In genomic region chr3:53372887-53373286, GRCm38 (mm10) we compare ENCODE assay signal across 11 mouse cellular contexts.
DNase-seq lines count a peak whose midpoint lies in the region; ATAC-seq lines count a peak whose summit lies in the region.
"Had no signal": no experiment of that assay in that cellular context is flagged by ENCODE, and none has a peak within 500 bp of the region (broad histone marks: within the 10 kb centered on the region; RNA-seq: fewer than 3 reads in every experiment).

No protein-coding gene starts in this region.

- peak; percentile 66; the same call in 1 of the 2 replicates for ATAC-seq in forebrain, embryonic 13.5 days
- no peak; the same call in 1 of the 2 replicates for ATAC-seq in midbrain, embryonic 14.5 days (ENCODE audit: low FRiP score, low TSS enrichment)
- ATAC-seq in midbrain, embryonic 16.5 days = no peak
- ATAC-seq in inflammation-experienced regulatory T-cells, adult 6 months = no peak
- ATAC-seq: intestine, postnatal 0 days had no signal

- WGBS in forebrain, embryonic 13.5 days = 18% methylated on average over 7 of the region's 7 CpGs
- WGBS in forebrain, embryonic 10.5 days = 83% methylated on average over 7 of the region's 7 CpGs
- 44% methylated on average over 7 of the region's 7 CpGs for WGBS in midbrain, embryonic 14.5 days
- 33% methylated on average over 7 of the region's 7 CpGs for whole genome bisulfite sequencing in midbrain, embryonic 16.5 days

- peaks cover 6% of the 10 kb centered on the region for H3K9me3 ChIP-seq in forebrain, embryonic 13.5 days (replicated peaks)
- peaks cover 13% of the 10 kb centered on the region for H3K9me3 ChIP-seq in forebrain, embryonic 10.5 days
- H3K9me3 ChIP-seq in midbrain, embryonic 14.5 days (ENCODE audit: control insufficient read depth, low read length) = 0 out of 2 replicates have a peak, but pooled peaks cover 4% of the 10 kb centered on the region
- H3K9me3 ChIP-seq in midbrain, embryonic 16.5 days (replicated peaks; ENCODE audit: control insufficient read depth, low read length, poor library complexity, severe bottlenecking) = peaks cover 8% of the 10 kb centered on the region

- no peak overlapping the region for H3K9ac ChIP-seq in forebrain, embryonic 13.5 days
- no peak overlapping the region for H3K9ac ChIP-seq in midbrain, embryonic 14.5 days (replicated peaks; ENCODE audit: low read length)
- no peak overlapping the region for H3K9ac ChIP-seq in midbrain, embryonic 16.5 days (ENCODE audit: low read depth, low read length)
- H3K9ac ChIP-seq: limb, embryonic 12.5 days had no signal

- no peak for DNase-seq in forebrain, embryonic 10.5 days (ENCODE audit: extremely low spot score, low spot score)
- DNase-seq in midbrain, embryonic 14.5 days = peak; percentile 64
- peak; percentile 21 for DNase-seq in kidney, adult 11 months
- peak; percentile 32 for DNase-seq in retina, embryonic 14.5 days (ENCODE audit: low spot score)
- no peak for DNase-seq in adrenal gland, adult (ENCODE audit: inconsistent age in 2 of 2, low spot score in 1 of 2)
- DNase-seq: thymus, postnatal 25 days had no signal

- H3K27ac ChIP-seq in forebrain, embryonic 13.5 days = no peak overlapping the region
- no peak overlapping the region for H3K27ac ChIP-seq in forebrain, embryonic 10.5 days
- H3K27ac ChIP-seq in midbrain, embryonic 14.5 days (replicated peaks; ENCODE audit: low read depth, low read length) = no peak overlapping the region
- H3K27ac ChIP-seq in midbrain, embryonic 16.5 days (ENCODE audit: low read length) = no peak overlapping the region
- H3K27ac ChIP-seq: limb, embryonic 12.5 days had no signal

- no peaks in the 10 kb centered on the region for H3K27me3 ChIP-seq in forebrain, embryonic 13.5 days
- H3K27me3 ChIP-seq in forebrain, embryonic 10.5 days (ENCODE audit: poor library complexity, severe bottlenecking) = no peaks in the 10 kb centered on the region
- H3K27me3 ChIP-seq in midbrain, embryonic 14.5 days (ENCODE audit: control insufficient read depth, insufficient read depth, low read length) = no peaks in the 10 kb centered on the region
- no peaks in the 10 kb centered on the region for H3K27me3 ChIP-seq in midbrain, embryonic 16.5 days (ENCODE audit: control insufficient read depth, insufficient read depth, low read depth, low read length)
- H3K27me3 ChIP-seq: limb, embryonic 12.5 days had no signal

- H3K36me3 ChIP-seq in forebrain, embryonic 13.5 days (ENCODE audit: poor library complexity, severe bottlenecking) = no peaks in the 10 kb centered on the region
- no peaks in the 10 kb centered on the region for H3K36me3 ChIP-seq in forebrain, embryonic 10.5 days (replicated peaks)
- no peaks in the 10 kb centered on the region for H3K36me3 ChIP-seq in midbrain, embryonic 14.5 days (ENCODE audit: control insufficient read depth, insufficient read depth, low read length)
- H3K36me3 ChIP-seq in midbrain, embryonic 16.5 days (ENCODE audit: control insufficient read depth, insufficient read depth, low read length) = no peaks in the 10 kb centered on the region
- H3K36me3 ChIP-seq: limb, embryonic 12.5 days had no signal

- no peak overlapping the region for H3K4me3 ChIP-seq in forebrain, embryonic 13.5 days
- no peak overlapping the region for H3K4me3 ChIP-seq in forebrain, embryonic 10.5 days
- no peak overlapping the region for H3K4me3 ChIP-seq in midbrain, embryonic 14.5 days (replicated peaks; ENCODE audit: low read depth, low read length)
- H3K4me3 ChIP-seq in midbrain, embryonic 16.5 days (ENCODE audit: low read depth, low read length) = no peak overlapping the region
- H3K4me3 ChIP-seq: limb, embryonic 12.5 days had no signal

- no peak overlapping the region for H3K4me2 ChIP-seq in forebrain, embryonic 13.5 days
- no peak overlapping the region for H3K4me2 ChIP-seq in midbrain, embryonic 14.5 days (ENCODE audit: low read length)
- H3K4me2 ChIP-seq in midbrain, embryonic 16.5 days (ENCODE audit: low read length) = no peak overlapping the region
- H3K4me2 ChIP-seq: limb, embryonic 12.5 days had no signal

- H3K4me1 ChIP-seq in forebrain, embryonic 13.5 days = peaks cover 9% of the 10 kb centered on the region
- no peaks in the 10 kb centered on the region; the same call in 1 of the 2 replicates for H3K4me1 ChIP-seq in forebrain, embryonic 10.5 days
- H3K4me1 ChIP-seq in midbrain, embryonic 14.5 days (ENCODE audit: control insufficient read depth, insufficient read depth, low read length) = 0 out of 2 replicates have a peak, but pooled peaks cover 4% of the 10 kb centered on the region
- H3K4me1 ChIP-seq in midbrain, embryonic 16.5 days (ENCODE audit: control insufficient read depth, insufficient read depth, low read length) = 0 out of 2 replicates have a peak, but pooled peaks cover 2% of the 10 kb centered on the region

Comparison
In these comparisons a context has a peak if more than half of its experiments do, and no peak if none do; other contexts are left out.
1. DNase-seq: peak in midbrain, embryonic 14.5 days (single experiment), kidney, adult 11 months (single experiment) and retina, embryonic 14.5 days (single experiment); none in forebrain, embryonic 10.5 days (single experiment) and adrenal gland, adult (0 of 2).